Mouse (Mus musculus) layer of hippocampus, adult 2 months (tissue): Measurements from ENCODE around the gene Dnm3. TPM values are rescaled to one million over a fixed set of nuclear protein-coding genes. Genes with fewer than 3 reads are reported as not detected.

Source experiments
- DNase-seq, 2 experiments: peaks; one replicate each; pipeline ENCODE4 v3.0.0; 2022; ENCODE audit warnings: low spot score in 2 of 2
- H3K27ac ChIP-seq: fragments of 200-600 bp; 2 replicates; pipeline ENCODE4 v1.8.1; 2022
- H3K4me3 ChIP-seq: fragments of 200-600 bp; 2 replicates; pipeline ENCODE4 v1.8.1; 2022; ENCODE audit warnings: mild to moderate bottlenecking
- CTCF ChIP-seq: fragments of 200-600 bp; conservative IDR thresholded peaks from 2 replicates; pipeline ENCODE4 v1.8.1; 2022; ENCODE audit warnings: antibody characterized with exemption, mild to moderate bottlenecking, moderate library complexity
- total RNA-seq, 2 experiments: library from RNA; stranded (reverse); gene quantifications; 2 replicates each; pipeline ENCODE4 v1.2.3; 2021

Gene Dnm3
- total RNA-seq, 2 experiments from 2014 or later, result 78.5 to 79.1 TPM

GRCm38 (mm10) chr1:162083886-162084478 is 393.9 kb downstream of the Dnm3 start:
- Histone ChIP-seq H3K27ac (no peak overlapping the region), H3K4me3 (no peak overlapping the region)
- DNase-seq, result no peak
- TF ChIP-seq CTCF, result no peak

- H3K4me3 ChIP-seq, result no peak overlapping the region
- H3K27ac ChIP-seq, result no peak overlapping the region
- no peak for TF ChIP-seq CTCF
- DNase-seq, result no peak
Observed at GRCm38 (mm10) chr1:162083354-162083753, 394.5 kb downstream of the Dnm3 start.

DNA sequence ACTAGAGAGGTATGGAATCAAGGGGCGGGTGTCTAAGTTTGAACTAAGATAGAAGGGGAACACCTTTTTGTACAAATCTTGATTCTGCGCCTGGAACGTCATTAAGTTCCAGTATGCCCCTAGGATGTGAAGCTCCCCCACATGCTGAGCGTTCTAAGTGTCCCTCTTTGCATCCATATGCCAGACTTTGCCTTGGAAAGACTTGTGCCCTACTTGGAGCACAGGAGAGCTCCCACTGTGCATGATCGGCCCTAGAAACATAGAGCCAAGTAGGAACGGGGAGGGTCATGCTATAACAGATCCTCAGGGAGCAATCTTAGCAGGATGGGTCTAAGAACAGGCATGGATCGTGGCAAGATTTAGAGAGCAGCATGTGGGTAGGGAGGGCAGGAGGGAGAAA is 395.1 kb downstream of the Dnm3 start:
- no peak for TF ChIP-seq CTCF
- no peak for DNase-seq
- Histone ChIP-seq H3K4me3 (no peak overlapping the region), H3K27ac (no peak overlapping the region)

DNA sequence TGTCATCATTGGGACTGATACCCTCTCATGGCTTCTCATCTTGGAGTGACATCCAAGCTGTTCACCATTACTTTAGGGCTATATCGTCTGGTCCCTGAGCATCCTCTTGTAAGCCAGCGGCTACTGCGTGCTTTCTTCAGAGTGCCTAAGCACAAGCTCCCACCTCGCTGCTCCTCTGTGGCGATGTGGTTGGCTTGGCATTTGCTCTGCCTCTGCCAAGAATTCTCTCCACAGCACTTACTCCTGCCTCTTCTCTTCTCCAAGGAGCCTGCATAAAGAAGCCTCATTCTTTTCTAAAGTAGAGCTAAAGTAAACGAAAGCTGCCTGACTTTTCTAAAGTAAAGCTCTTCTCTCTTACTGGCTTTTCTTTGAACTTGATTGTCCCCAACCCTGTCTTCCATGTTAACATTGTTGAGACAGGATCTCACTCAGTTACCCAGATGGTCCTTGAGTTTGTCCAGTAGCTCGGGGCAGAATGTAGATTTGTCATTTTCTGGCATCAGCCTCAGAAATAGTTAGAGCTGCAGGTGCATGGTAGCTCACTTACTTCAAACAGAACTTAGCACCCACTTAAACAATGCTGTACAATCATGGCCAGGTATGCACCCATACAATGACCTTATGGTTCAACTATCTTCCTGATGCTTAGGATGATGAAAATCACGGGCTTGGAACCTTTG is 396.0 kb downstream of the Dnm3 start:
- no peak overlapping the region for H3K27ac ChIP-seq
- no peak overlapping the region for H3K4me3 ChIP-seq
- TF ChIP-seq CTCF, result no peak
- no peak for DNase-seq

DNA sequence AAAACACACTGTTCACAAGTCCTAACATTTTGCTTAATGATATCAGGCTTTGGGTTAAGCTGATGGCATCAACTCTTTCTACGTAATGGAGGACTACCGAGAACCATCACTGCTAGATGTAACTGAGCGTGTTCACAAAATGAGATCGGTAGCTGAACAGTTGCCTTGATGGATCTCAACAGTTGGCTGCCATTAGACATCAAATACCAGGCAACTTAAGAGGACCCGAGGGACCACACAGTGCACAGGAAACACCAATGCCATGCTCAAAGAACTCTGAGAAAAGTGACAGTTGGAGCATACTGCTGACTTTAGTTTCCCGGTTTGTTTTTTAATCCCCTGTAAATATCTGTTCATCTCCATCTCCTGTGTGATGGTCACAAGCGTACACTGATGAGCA is 397.8 kb downstream of the Dnm3 start:
- no peak for DNase-seq
- Histone ChIP-seq H3K4me3 (no peak overlapping the region), H3K27ac (no peak overlapping the region)
- TF ChIP-seq CTCF, result no peak

DNA sequence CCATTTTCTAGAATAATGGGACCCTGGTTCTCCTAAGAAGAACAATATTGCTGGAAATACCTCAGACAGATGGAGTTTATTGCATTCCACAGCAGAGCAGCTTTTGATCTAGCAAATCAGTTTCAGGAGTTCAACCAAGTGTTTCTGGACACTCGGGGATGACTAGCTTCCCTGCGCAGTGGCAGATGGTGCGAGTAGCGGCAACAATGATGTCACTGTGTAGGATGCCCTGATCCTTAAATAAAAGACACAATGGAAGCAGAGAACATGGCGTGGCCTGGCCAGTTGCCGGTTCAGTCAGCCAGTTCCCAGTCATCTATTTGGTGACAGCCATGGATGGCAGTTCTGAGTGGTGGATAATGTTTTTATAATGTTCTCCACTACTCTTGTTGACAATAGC is 400.4 kb downstream of the Dnm3 start:
- Histone ChIP-seq H3K4me3 (no peak overlapping the region), H3K27ac (no peak overlapping the region)
- TF ChIP-seq CTCF, result no peak
- DNase-seq, result peak in 1 of 2 experiments; percentile 18

DNA sequence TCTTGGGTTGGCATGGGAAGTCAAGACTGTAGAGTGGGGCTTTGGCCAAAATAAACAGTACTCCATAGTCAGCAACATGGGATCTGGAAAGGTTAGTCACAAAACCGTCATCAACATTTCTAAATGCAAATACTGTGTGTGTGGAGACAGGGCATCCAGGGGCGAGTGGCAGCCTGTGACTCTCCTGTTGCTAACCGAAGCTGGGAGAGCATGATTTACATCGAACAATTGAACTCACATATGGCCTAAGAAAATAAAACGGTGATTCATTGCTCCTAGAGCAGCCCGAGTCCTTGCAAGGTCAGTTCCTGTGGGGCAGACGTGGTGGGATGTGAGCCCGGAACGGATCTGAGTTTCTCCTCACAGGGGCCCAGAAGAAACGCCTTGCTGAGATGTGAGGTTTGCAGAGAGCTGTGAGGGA is 401.2 kb downstream of the Dnm3 start:
- no peak for DNase-seq
- TF ChIP-seq CTCF, result no peak
- H3K4me3 ChIP-seq, result no peak overlapping the region
- no peak overlapping the region for H3K27ac ChIP-seq

- DNase-seq, result no peak
- no peak overlapping the region for H3K27ac ChIP-seq
- no peak for TF ChIP-seq CTCF
- no peak overlapping the region for H3K4me3 ChIP-seq
Observed at GRCm38 (mm10) chr1:162075831-162076230, 402.0 kb downstream of the Dnm3 start.

- TF ChIP-seq CTCF, result no peak
- no peak overlapping the region for H3K4me3 ChIP-seq
- no peak overlapping the region for H3K27ac ChIP-seq
- no peak for DNase-seq
Observed at GRCm38 (mm10) chr1:162075416-162075815, 402.4 kb downstream of the Dnm3 start.

- Histone ChIP-seq H3K27ac (no peak overlapping the region), H3K4me3 (no peak overlapping the region)
- no peak for DNase-seq
- no peak for TF ChIP-seq CTCF
Observed at GRCm38 (mm10) chr1:162074626-162075410, 403.0 kb downstream of the Dnm3 start.

GRCm38 (mm10) chr1:162072917-162073578 is 404.8 kb downstream of the Dnm3 start:
- no peak for TF ChIP-seq CTCF
- DNase-seq, result no peak
- no peak overlapping the region for H3K27ac ChIP-seq
- no peak overlapping the region for H3K4me3 ChIP-seq

GRCm38 (mm10) chr1:162053608-162054007 is 424.2 kb downstream of the Dnm3 start:
- no peak for TF ChIP-seq CTCF
- DNase-seq, result no peak
- Histone ChIP-seq H3K27ac (no peak overlapping the region), H3K4me3 (no peak overlapping the region)

- TF ChIP-seq CTCF, result no peak
- Histone ChIP-seq H3K4me3 (no peak overlapping the region), H3K27ac (no peak overlapping the region)
- no peak for DNase-seq
Observed at GRCm38 (mm10) chr1:162053186-162053585, 424.6 kb downstream of the Dnm3 start.
